Mouse (Mus musculus) stomach, postnatal 0 days (tissue): ENCODE measurements around the gene Arfgef3.

Experiments
- CTCF ChIP-seq: IDR thresholded peaks from 2 replicates; pipeline ENCODE4 v1.5.1; 2016; ENCODE audit warnings: antibody characterized with exemption, low read depth, mild to moderate bottlenecking, moderate library complexity
- EP300 ChIP-seq: optimal IDR thresholded peaks from 2 replicates; pipeline ENCODE3; 2016; ENCODE audit warnings: antibody characterized with exemption

DNA sequence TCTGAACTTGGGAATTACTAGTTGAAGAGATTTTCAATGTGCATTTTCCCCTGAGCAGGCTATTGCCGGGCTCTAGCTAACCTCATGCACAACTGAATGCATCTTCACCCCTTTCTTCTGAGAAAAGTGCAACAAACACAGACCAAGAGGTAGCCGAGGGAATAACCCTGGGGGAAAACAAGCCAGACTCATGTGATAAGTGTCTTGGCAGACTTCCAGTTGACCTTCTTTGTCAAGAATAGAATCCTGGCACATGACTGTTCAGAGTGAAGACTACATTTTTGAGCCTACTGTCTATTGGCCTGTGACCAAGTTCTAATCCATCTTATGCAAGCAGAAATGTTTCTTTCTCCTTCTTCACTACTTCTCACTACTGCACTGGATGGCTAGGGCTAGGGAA, 55.5 kb downstream of the Arfgef3 start:
- no peak for TF ChIP-seq CTCF
- no peak for TF ChIP-seq EP300
